ENCODE assay signal across 8 mouse cellular contexts in the genomic region with DNA sequence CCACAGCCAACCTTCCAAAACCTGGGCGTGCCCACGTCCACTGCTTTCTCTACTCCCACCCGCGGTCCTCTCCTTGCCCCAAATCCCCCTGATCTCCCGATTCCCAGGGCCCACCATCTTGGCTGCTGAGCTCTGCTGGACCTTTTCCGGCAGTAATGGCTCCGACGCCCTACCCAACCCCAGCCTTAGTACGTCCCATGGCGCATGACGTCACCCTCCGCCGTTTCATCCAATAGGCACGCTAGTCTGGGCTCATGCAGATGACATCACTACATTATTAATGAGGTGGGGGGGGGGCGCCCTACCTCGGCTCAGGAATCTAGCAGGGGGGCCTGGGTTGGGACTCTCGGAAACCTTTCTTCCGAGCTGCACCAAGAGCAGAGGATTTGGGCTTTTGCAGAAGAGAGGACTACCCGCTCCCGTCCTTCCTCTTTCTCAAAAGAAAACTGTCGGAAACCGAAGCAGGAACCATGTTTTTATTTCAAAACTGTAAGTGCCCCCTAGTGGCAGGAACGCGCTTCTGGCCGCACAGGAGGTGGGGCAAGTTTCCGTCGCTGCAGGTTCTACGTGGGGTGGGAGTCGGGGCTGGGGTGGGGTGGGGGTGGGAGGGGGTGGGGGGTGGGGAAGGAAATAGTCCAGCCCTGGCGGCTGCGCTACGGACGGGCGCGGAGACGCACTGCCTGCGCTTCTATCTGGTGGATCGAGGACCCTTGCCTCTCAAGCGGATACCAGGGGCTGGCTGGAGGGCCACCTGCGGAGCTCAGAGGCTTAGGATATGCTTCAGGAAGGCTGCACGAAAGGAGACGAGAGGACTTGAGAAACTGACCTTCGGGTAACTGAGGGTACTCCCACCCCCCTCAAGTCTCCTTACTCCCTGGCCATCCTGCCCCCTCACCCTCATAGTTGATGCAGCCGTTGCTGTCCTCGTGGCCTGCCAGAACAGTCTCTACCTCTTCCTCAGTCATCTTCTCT. TPM values are rescaled to one million over a fixed set of nuclear protein-coding genes. Genes with fewer than 3 reads are reported as not detected.
A peak's percentile ranks its signal among the peaks of the same experiment; 100 is the strongest.
DNase-seq lines count a peak whose midpoint lies in the region; ATAC-seq and TF ChIP-seq lines count a peak whose summit lies in the region.

Gene Myl6 (minus strand): TSS at position 451 of the 972 bp plus-strand sequence.

- H3K9ac ChIP-seq in heart, embryonic 12.5 days, result peak within 1 kb of the TSS; percentile 97
- H3K9ac ChIP-seq in kidney, postnatal 0 days (ENCODE audit: low read depth, low read length), result peak within 1 kb of the TSS; percentile 67
- H3K9ac ChIP-seq in liver, embryonic 11.5 days (ENCODE audit: low read depth, low read length), result peak within 1 kb of the TSS; percentile 82
- peak within 1 kb of the TSS; percentile 82 for H3K9ac ChIP-seq in stomach, embryonic 14.5 days (replicated peaks; ENCODE audit: low read depth, low read length)

- H3K4me1 ChIP-seq in heart, embryonic 12.5 days (replicated peaks), result peaks cover 56% of the 10 kb centered on the region
- peaks cover 26% of the 10 kb centered on the region for H3K4me1 ChIP-seq in kidney, postnatal 0 days (replicated peaks; ENCODE audit: insufficient read depth, low read length)
- peaks cover 41% of the 10 kb centered on the region for H3K4me1 ChIP-seq in liver, embryonic 11.5 days (replicated peaks; ENCODE audit: control insufficient read depth, insufficient read depth, low read length)
- H3K4me1 ChIP-seq in stomach, embryonic 14.5 days (ENCODE audit: control insufficient read depth, insufficient read depth, low read length), result peaks cover 39% of the 10 kb centered on the region

- peaks cover 35% of the 10 kb centered on the region for H3K36me3 ChIP-seq in heart, embryonic 12.5 days
- peaks cover 21% of the 10 kb centered on the region for H3K36me3 ChIP-seq in kidney, postnatal 0 days (ENCODE audit: insufficient read depth, low read length)
- peaks cover 16% of the 10 kb centered on the region for H3K36me3 ChIP-seq in liver, embryonic 11.5 days (ENCODE audit: control insufficient read depth, insufficient read depth, low read length)
- H3K36me3 ChIP-seq in stomach, embryonic 14.5 days (ENCODE audit: control insufficient read depth, insufficient read depth, low read length), result peaks cover 26% of the 10 kb centered on the region

- H3K9me3 ChIP-seq in heart, embryonic 12.5 days (replicated peaks), result no peaks in the 10 kb centered on the region
- H3K9me3 ChIP-seq in kidney, postnatal 0 days (replicated peaks; ENCODE audit: low read length), result no peaks in the 10 kb centered on the region
- no peaks in the 10 kb centered on the region for H3K9me3 ChIP-seq in liver, embryonic 11.5 days (ENCODE audit: control insufficient read depth, low read length)
- H3K9me3 ChIP-seq in stomach, embryonic 14.5 days (ENCODE audit: control insufficient read depth, low read depth, low read length), result no peaks in the 10 kb centered on the region

- under 1% methylated on average over 45 of the region's 45 CpGs for WGBS in heart, embryonic 12.5 days
- WGBS in kidney, postnatal 0 days, result 0% methylated on average over 45 of the region's 45 CpGs
- under 1% methylated on average over 45 of the region's 45 CpGs for WGBS in liver, embryonic 11.5 days
- under 1% methylated on average over 45 of the region's 45 CpGs for WGBS in stomach, embryonic 14.5 days

- peak; percentile 74 for TF ChIP-seq CTCF in kidney, postnatal 0 days (IDR thresholded peaks at IDR 0.05; ENCODE audit: low read depth)

- H3K27me3 ChIP-seq in heart, embryonic 12.5 days (replicated peaks), result no peaks in the 10 kb centered on the region
- no peaks in the 10 kb centered on the region for H3K27me3 ChIP-seq in kidney, postnatal 0 days (ENCODE audit: insufficient read depth, low read length)
- no peaks in the 10 kb centered on the region for H3K27me3 ChIP-seq in liver, embryonic 11.5 days (replicated peaks; ENCODE audit: control insufficient read depth, insufficient read depth, low read length)
- H3K27me3 ChIP-seq in stomach, embryonic 14.5 days (ENCODE audit: control insufficient read depth, insufficient read depth, low read length), result no peaks in the 10 kb centered on the region

- peak within 1 kb of the TSS; percentile 97 for H3K27ac ChIP-seq in heart, embryonic 12.5 days (ENCODE audit: poor library complexity, severe bottlenecking)
- H3K27ac ChIP-seq in kidney, postnatal 0 days, result peak within 1 kb of the TSS; percentile 97
- peak within 1 kb of the TSS; percentile 89 for H3K27ac ChIP-seq in liver, embryonic 11.5 days (ENCODE audit: low read depth, low read length)
- peak within 1 kb of the TSS; percentile 94 for H3K27ac ChIP-seq in stomach, embryonic 14.5 days (ENCODE audit: low read length)

- peak within 1 kb of the TSS; percentile 85 for H3K4me2 ChIP-seq in heart, embryonic 12.5 days
- H3K4me2 ChIP-seq in kidney, postnatal 0 days (ENCODE audit: low read length), result peak within 1 kb of the TSS; percentile 62
- H3K4me2 ChIP-seq in liver, embryonic 11.5 days, result peak within 1 kb of the TSS; percentile 78
- peak within 1 kb of the TSS; percentile 84 for H3K4me2 ChIP-seq in stomach, embryonic 14.5 days (replicated peaks; ENCODE audit: low read depth, low read length)

- peak; percentile 98 for DNase-seq in CD4-positive helper T cell, adult 2 months (ENCODE audit: low read depth, low spot score)
- DNase-seq in brain, embryonic 18.5 days (ENCODE audit: low read depth, low spot score), result peak; percentile 97
- DNase-seq in kidney, postnatal 0 days (ENCODE audit: low spot score), result peak; percentile 99
- peak; percentile 96 for DNase-seq in liver, embryonic 11.5 days (ENCODE audit: low spot score)
- DNase-seq in naive thymus-derived CD4-positive, alpha-beta T cell, adult 2 months (ENCODE audit: low read depth), result peak; percentile 98

- peak within 1 kb of the TSS; percentile 87 for H3K4me3 ChIP-seq in heart, embryonic 12.5 days
- H3K4me3 ChIP-seq in kidney, postnatal 0 days (replicated peaks; ENCODE audit: low read depth, low read length), result peak within 1 kb of the TSS; percentile 71
- H3K4me3 ChIP-seq in liver, embryonic 11.5 days (ENCODE audit: low read depth, low read length), result peak within 1 kb of the TSS; percentile 81
- H3K4me3 ChIP-seq in stomach, embryonic 14.5 days (ENCODE audit: low read depth, low read length), result peak within 1 kb of the TSS; percentile 71

- peak; percentile 83 for ATAC-seq in erythroid progenitor cell, adult 5-6 weeks (replicated peaks; ENCODE audit: low FRiP score, poor library complexity, severe bottlenecking)
- ATAC-seq in heart, embryonic 12.5 days (ENCODE audit: insufficient number of reproducible peaks, low FRiP score), result peak; percentile 93
- peak; percentile 90 for ATAC-seq in kidney, postnatal 0 days (replicated peaks; ENCODE audit: low FRiP score, low read depth)
- peak; percentile 89 for ATAC-seq in liver, embryonic 11.5 days (replicated peaks; ENCODE audit: low FRiP score)
- ATAC-seq in stomach, embryonic 14.5 days (ENCODE audit: insufficient number of reproducible peaks, insufficient read depth, low FRiP score, low read depth), result peak; percentile 93

RNA-seq across cellular contexts. Expression of gene Myl6, which starts in this region (rescaled TPM):
- total RNA-seq in erythroid progenitor cell, adult 5-6 weeks (2015; ENCODE audit: low replicate concordance), result 353 and 444 TPM in 2 replicates
- total RNA-seq in erythroid progenitor cell, adult 5-6 weeks (2017; ENCODE audit: low replicate concordance), result 506 and 519 TPM in 2 replicates
- 1,237 and 1,275 TPM in 2 replicates for polyA plus RNA-seq in heart, embryonic 12.5 days (2016; fragmentation: Nextera tagmentation; extraction: Ambion mirVana)
- 1,410 and 1,495 TPM in 2 replicates for polyA plus RNA-seq in kidney, postnatal 0 days (2015; fragmentation: Nextera tagmentation; extraction: Ambion mirVana)
- polyA plus RNA-seq in liver, embryonic 11.5 days (2014; fragmentation: Nextera tagmentation; extraction: Ambion mirVana), result 639 and 685 TPM in 2 replicates
- 1,824 and 1,933 TPM in 2 replicates for polyA plus RNA-seq in stomach, embryonic 14.5 days (2014; fragmentation: Nextera tagmentation; extraction: Ambion mirVana)

Comparison
In these comparisons a context has a peak if more than half of its experiments do, and no peak if none do; other contexts are left out.
1. Peak in every context shown above with its lines: DNase-seq, ATAC-seq, H3K4me3 ChIP-seq and H3K27ac ChIP-seq.